Mouse (Mus musculus): ENCODE measurements at regions not wholly inside any gene's neighbourhood (a gene's known extent, or its start where the extent isn't known, plus 50 kb on each side); places are given as distances from the start of the nearest gene placed in this dataset.

GRCm38 (mm10) chr10:98323846-98324245 lies 590.4 kb upstream of the Atp2b1 start:
- TF ChIP-seq CTCF (IDR thresholded peaks at IDR 0.05; ENCODE audit: low read depth) (no peak), EP300 (IDR thresholded peaks at IDR 0.05; ENCODE audit: low read depth) (no peak)

Measured in heart, postnatal 0 days (tissue).